Mouse (Mus musculus) erythroblast, embryonic 14.5 days (primary cell): ENCODE data around the gene Slc11a2.

Experiments
- GATA1 ChIP-seq: IDR thresholded peaks from 2 replicates; pipeline ENCODE4 v1.6.1; 2012; ENCODE audit warnings: low read length, inconsistent platforms, mixed read lengths
- TAL1 ChIP-seq: IDR thresholded peaks from 3 replicates; pipeline ENCODE4 v1.6.1; 2012; ENCODE audit warnings: low read length, inconsistent platforms, mixed read lengths

DNA sequence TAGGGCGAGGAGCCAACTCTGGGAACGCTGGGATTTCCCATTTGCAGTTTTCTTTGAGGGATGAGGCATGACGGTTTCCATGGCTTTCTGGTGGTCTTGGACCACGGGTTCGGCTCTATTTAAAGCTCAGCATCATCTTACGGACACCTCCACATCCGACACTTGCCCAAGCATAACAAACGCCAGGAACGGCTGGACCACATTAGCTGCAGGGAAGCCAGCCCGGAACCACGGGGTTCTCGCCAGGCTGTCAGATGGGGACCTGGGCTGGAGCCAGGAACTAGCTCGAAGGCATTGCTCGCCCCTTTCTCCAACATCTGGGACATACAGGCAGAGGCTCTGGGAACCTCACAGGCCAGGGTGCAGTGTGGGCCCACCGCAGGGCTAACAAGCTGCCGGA, 26.4 kb upstream of the Slc11a2 start:
- no peak for TF ChIP-seq GATA1
- TF ChIP-seq TAL1 = no peak
